Mouse (Mus musculus): ENCODE measurements around the gene Mtfp1. TPM values are rescaled to one million over a fixed set of nuclear protein-coding genes. Genes with fewer than 3 reads are reported as not detected.

Mtfp1 gene
- total and polyA plus RNA-seq, 2 experiments: 16.6 to 41.5 TPM

GRCm38 (mm10) chr11:4122742-4123579, 27.7 kb upstream of the Mtfp1 start, which contains the start of gene Sec14l2:
Sec14l2 (minus strand) TSS chr11:4123415.
- H3K36me3 ChIP-seq (ENCODE audit: control insufficient read depth, insufficient read depth, low read length): no peaks in the 10 kb centered on the region
- peaks cover 5% of the 10 kb centered on the region; the same call in 1 of the 2 replicates for H3K79me2 ChIP-seq (ENCODE audit: control insufficient read depth, insufficient read depth, low read length)
- no peak for TF ChIP-seq CTCF (IDR thresholded peaks at IDR 0.05; ENCODE audit: low read depth, low read length)
- TF ChIP-seq POLR2A (IDR thresholded peaks at IDR 0.05; ENCODE audit: extremely low read depth, insufficient read depth, low read length): no peak
- H3K27me3 ChIP-seq (ENCODE audit: control insufficient read depth, insufficient read depth, low read length): no peaks in the 10 kb centered on the region
- WGBS: 57% methylated on average over 10 of the region's 10 CpGs
- H3K9ac ChIP-seq (ENCODE audit: low read depth, low read length): peak within 1 kb of the TSS; percentile 22
- H3K4me3 ChIP-seq (ENCODE audit: insufficient read depth, low read depth, low read length): no peak within 1 kb of the TSS
- H3K4me1 ChIP-seq (ENCODE audit: control insufficient read depth, insufficient read depth, low read length): peaks cover 27% of the 10 kb centered on the region
- H3K27ac ChIP-seq (replicated peaks; ENCODE audit: insufficient read depth, low read depth, low read length): peak within 1 kb of the TSS; percentile 89
- DNase-seq (ENCODE audit: extremely low read depth, low read depth, low spot score): peak; percentile 82

GRCm38 (mm10) chr11:4122226-4122625, 27.0 kb upstream of the Mtfp1 start:
- peak overlapping the region; percentile 89 for H3K27ac ChIP-seq (replicated peaks; ENCODE audit: insufficient read depth, low read depth, low read length)
- no peak for TF ChIP-seq CTCF (IDR thresholded peaks at IDR 0.05; ENCODE audit: low read depth, low read length)
- H3K9ac ChIP-seq (ENCODE audit: low read depth, low read length): peak overlapping the region; percentile 41; the same call in 1 of the 2 replicates
- H3K4me1 ChIP-seq (ENCODE audit: control insufficient read depth, insufficient read depth, low read length): peaks cover 27% of the 10 kb centered on the region
- H3K36me3 ChIP-seq (ENCODE audit: control insufficient read depth, insufficient read depth, low read length): no peaks in the 10 kb centered on the region
- WGBS: 25% methylated on average over 5 of the region's 5 CpGs
- peak; percentile 94 for DNase-seq (ENCODE audit: extremely low read depth, low read depth, low spot score)
- no peak overlapping the region for H3K4me3 ChIP-seq (ENCODE audit: insufficient read depth, low read depth, low read length)
- H3K79me2 ChIP-seq (ENCODE audit: control insufficient read depth, insufficient read depth, low read length): peaks cover 8% of the 10 kb centered on the region; the same call in 1 of the 2 replicates
- no peaks in the 10 kb centered on the region for H3K27me3 ChIP-seq (ENCODE audit: control insufficient read depth, insufficient read depth, low read length)

GRCm38 (mm10) chr11:4121691-4122090, 26.4 kb upstream of the Mtfp1 start:
- peak; percentile 92 for DNase-seq (ENCODE audit: extremely low read depth, low read depth, low spot score)
- Histone ChIP-seq H3K4me1 (ENCODE audit: control insufficient read depth, insufficient read depth, low read length) (peaks cover 27% of the 10 kb centered on the region), H3K4me3 (ENCODE audit: insufficient read depth, low read depth, low read length) (no peak overlapping the region), H3K27ac (replicated peaks; ENCODE audit: insufficient read depth, low read depth, low read length) (peak overlapping the region; percentile 89), H3K79me2 (ENCODE audit: control insufficient read depth, insufficient read depth, low read length) (peaks cover 8% of the 10 kb centered on the region; the same call in 1 of the 2 replicates), H3K36me3 (ENCODE audit: control insufficient read depth, insufficient read depth, low read length) (no peaks in the 10 kb centered on the region), H3K9ac (ENCODE audit: low read depth, low read length) (peak overlapping the region; percentile 41), H3K27me3 (ENCODE audit: control insufficient read depth, insufficient read depth, low read length) (no peaks in the 10 kb centered on the region)
- 28% methylated on average over 3 of the region's 3 CpGs for WGBS
- TF ChIP-seq CTCF (IDR thresholded peaks at IDR 0.05; ENCODE audit: low read depth, low read length): no peak
- no peak for TF ChIP-seq POLR2A (IDR thresholded peaks at IDR 0.05; ENCODE audit: extremely low read depth, insufficient read depth, low read length)

GRCm38 (mm10) chr11:4119635-4120034, 24.4 kb upstream of the Mtfp1 start:
- WGBS: 39% methylated on average over 5 of the region's 5 CpGs
- Histone ChIP-seq H3K4me1 (ENCODE audit: control insufficient read depth, insufficient read depth, low read length) (peaks cover 29% of the 10 kb centered on the region), H3K27me3 (ENCODE audit: control insufficient read depth, insufficient read depth, low read length) (no peaks in the 10 kb centered on the region)

GRCm38 (mm10) chr11:4118081-4118921, 23.1 kb upstream of the Mtfp1 start:
- DNase-seq (ENCODE audit: extremely low read depth, low read depth, low spot score): peak; percentile 53
- 2% methylated on average over 41 of the region's 41 CpGs for WGBS
- Histone ChIP-seq H3K4me3 (ENCODE audit: insufficient read depth, low read depth, low read length) (peak overlapping the region; percentile 92), H3K27me3 (ENCODE audit: control insufficient read depth, insufficient read depth, low read length) (no peaks in the 10 kb centered on the region), H3K9ac (ENCODE audit: low read depth, low read length) (peak overlapping the region; percentile 96), H3K27ac (replicated peaks; ENCODE audit: insufficient read depth, low read depth, low read length) (peak overlapping the region; percentile 98), H3K36me3 (ENCODE audit: control insufficient read depth, insufficient read depth, low read length) (peaks cover 5% of the 10 kb centered on the region; the same call in 1 of the 2 replicates), H3K79me2 (ENCODE audit: control insufficient read depth, insufficient read depth, low read length) (peaks cover 11% of the 10 kb centered on the region; the same call in 1 of the 2 replicates), H3K4me1 (ENCODE audit: control insufficient read depth, insufficient read depth, low read length) (peaks cover 32% of the 10 kb centered on the region)
- TF ChIP-seq POLR2A (IDR thresholded peaks at IDR 0.05; ENCODE audit: extremely low read depth, insufficient read depth, low read length) (peak; percentile 94), CTCF (IDR thresholded peaks at IDR 0.05; ENCODE audit: low read depth, low read length) (no peak)

More at GRCm38 (mm10) chr11:4119635-4120034, 24.4 kb upstream of the Mtfp1 start:
- H3K36me3 ChIP-seq (ENCODE audit: control insufficient read depth, insufficient read depth, low read length): peaks cover 5% of the 10 kb centered on the region; the same call in 1 of the 2 replicates
- H3K79me2 ChIP-seq (ENCODE audit: control insufficient read depth, insufficient read depth, low read length): peaks cover 11% of the 10 kb centered on the region; the same call in 1 of the 2 replicates
- no peak for TF ChIP-seq CTCF (IDR thresholded peaks at IDR 0.05; ENCODE audit: low read depth, low read length)
- peak; percentile 22 for DNase-seq (ENCODE audit: extremely low read depth, low read depth, low spot score)
- no peak overlapping the region for H3K9ac ChIP-seq (ENCODE audit: low read depth, low read length)
- no peak overlapping the region for H3K4me3 ChIP-seq (ENCODE audit: insufficient read depth, low read depth, low read length)
- H3K27ac ChIP-seq (replicated peaks; ENCODE audit: insufficient read depth, low read depth, low read length): no peak overlapping the region
